Mouse (Mus musculus) lung, adult 2 months (tissue): ENCODE measurements around the gene Chic2.
A peak's percentile ranks its signal among the peaks of the same experiment; 100 is the strongest.

Source experiments
- CTCF ChIP-seq: fragments of 200-500 bp; IDR thresholded peaks from 2 replicates; pipeline ENCODE4 v1.5.1; 2011; ENCODE audit warnings: mild to moderate bottlenecking, low read length, control low read depth; ENCODE audit not compliant: insufficient read depth
- POLR2A ChIP-seq: fragments of 200-500 bp; IDR thresholded peaks from 2 replicates; pipeline ENCODE4 v1.6.1; 2011; ENCODE audit warnings: low read depth, mild to moderate bottlenecking, control low read depth, low read length, borderline replicate concordance; ENCODE audit errors: extremely low read depth

DNA sequence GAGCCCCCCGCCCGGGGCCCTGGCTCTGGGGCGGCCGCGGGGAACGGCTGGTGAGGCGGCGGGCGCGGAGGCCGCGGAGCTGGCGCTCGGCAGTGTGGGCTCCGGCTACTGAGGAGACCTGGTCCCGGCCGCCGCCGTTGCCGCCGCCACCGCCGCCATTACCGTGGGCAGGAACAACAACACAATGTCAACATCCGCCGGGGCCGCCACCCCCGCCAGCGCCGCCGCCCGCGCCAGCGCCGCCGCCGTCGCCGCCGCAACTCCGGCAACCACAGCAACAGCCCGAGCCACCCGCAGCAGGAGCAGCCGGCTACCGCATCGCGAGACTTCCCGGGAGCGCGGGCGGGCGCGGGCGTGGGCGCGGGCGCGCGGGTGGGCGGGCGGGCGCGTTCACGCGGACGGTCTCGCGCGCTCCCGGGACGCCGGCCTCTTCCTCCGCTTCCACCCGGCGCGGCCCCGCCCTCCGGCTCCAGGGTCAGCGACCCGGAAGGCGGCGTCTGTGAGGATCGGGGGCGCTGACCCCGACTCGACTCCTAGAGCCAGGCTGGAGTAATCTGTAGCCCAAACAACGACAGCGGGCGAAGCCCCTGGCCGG, at the start of gene Chic2:
- TF ChIP-seq CTCF (no peak), POLR2A (0 out of 2 replicates have a peak, but pooled peaks have one; percentile 19)
